Mouse (Mus musculus) kidney, postnatal 10 days (tissue): ENCODE measurements around the gene Prcd.
"Not testable (repeated sequence)": the region's sequence is repeated elsewhere in the genome, so short reads cannot be mapped to it uniquely, and the experiment has no call there.

Experiments used
- DNase-seq: peaks from one replicate; pipeline ENCODE4 v3.0.0; 2021; ENCODE audit warnings: mixed read lengths

Prcd gene

DNA sequence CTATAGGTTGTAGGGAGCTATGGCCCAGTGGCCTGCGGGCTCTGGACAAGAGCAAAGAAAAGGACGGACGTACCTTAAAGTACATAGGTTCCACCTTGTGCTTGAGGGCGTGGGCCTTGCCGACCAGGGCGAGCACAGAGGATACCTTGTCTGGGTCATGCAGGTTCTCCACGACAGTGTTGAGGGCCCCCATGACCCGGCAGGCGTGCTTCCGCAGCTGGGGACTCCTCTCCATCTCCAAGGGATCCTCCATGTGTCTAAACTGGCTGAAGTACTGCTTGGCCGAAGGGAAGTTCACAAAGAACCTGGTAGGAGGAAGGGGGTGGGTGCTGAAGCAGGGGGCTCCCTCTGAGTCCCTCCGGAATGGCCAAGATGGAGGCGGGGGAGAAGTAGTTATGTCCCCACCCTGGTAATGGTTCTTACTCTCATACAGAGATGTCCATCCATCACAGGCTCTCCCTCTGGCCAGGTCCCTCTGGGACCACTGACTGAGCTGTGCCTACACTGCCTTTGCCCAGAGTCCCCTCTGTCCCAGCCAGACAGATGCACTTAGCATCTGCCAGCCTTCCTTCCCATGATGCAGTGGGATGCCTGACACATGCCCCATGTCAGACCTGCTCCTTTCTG is 3.5 kb upstream of the Prcd start:
- DNase-seq = peak; percentile 10

DNA sequence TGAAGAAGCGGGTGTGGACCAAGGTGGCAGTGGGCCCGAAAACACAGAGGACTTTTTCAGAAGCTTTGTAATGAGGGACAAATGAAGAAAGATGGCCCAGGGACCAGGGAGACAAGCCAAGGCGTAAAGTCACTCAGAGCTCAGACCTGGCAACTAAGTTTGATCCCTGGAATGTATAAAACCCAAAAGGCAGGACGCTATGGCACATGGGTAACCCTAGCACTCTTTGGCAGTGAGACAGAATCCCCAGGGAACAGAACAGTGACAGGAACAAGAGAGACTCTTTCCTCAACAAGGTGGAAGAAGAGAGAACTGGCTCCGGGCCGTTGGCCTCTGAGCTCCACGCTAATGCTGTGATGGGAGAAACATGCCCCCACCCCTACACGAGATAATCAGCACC is 2.5 kb upstream of the Prcd start:
- DNase-seq = no peak

- DNase-seq = no peak
These were observed 2.0 kb upstream of the Prcd start for GRCm38 (mm10) chr11:116651339-116651738.

DNA sequence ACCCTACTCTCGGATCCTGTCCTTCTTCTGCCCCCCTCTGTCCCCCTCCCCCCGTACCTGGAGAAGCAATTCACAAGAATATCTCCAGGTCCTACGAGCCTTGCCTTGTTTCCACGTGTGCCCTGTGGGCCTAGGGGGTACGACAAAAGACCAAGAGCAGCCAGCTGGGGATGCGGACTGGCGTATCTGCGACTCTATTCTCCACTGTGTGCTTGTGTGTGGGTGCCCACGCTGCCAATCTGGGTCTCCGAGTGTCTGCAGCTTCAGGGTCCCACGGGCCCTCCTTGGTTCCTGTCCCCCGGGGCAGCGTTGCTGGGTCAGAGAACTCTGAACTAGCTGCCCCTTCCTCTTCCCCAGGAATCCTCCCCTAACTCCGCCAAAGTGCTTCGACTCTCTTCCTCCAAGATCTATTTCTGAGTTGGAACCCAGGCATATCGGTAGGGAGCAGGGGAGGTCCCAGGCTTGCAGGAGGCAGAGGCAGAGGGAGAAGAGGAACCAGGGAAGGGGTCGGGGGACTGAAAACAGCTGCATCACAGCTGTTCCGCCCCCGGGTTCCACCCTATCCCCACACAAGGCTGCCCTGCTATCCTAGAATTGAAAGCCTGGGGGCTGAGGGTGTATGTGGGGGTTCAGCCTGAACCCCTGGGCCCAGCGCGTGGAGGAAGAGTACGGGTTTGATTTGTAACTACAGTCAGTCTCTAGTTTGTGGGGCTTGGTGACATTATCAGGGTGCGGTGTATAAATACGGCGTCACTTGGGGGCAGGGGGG is 820 bp upstream of the Prcd start:
- DNase-seq = peak; percentile 33

GRCm38 (mm10) chr11:116653709-116654221 is 431 bp downstream of the Prcd start:
- DNase-seq = peak; percentile 70

GRCm38 (mm10) chr11:116654255-116654821 is 1.0 kb downstream of the Prcd start, which contains the start of gene Cygb:
Gene Cygb (minus strand): TSS chr11:116654313.
- peak; percentile 65 for DNase-seq

GRCm38 (mm10) chr11:116656348-116657191 is 3.2 kb downstream of the Prcd start:
- no peak for DNase-seq

GRCm38 (mm10) chr11:116657311-116658223 is 4.2 kb downstream of the Prcd start:
- peak; percentile 95 for DNase-seq

- DNase-seq = peak; percentile 55
These were observed 4.9 kb downstream of the Prcd start for GRCm38 (mm10) chr11:116658238-116658637.

DNA sequence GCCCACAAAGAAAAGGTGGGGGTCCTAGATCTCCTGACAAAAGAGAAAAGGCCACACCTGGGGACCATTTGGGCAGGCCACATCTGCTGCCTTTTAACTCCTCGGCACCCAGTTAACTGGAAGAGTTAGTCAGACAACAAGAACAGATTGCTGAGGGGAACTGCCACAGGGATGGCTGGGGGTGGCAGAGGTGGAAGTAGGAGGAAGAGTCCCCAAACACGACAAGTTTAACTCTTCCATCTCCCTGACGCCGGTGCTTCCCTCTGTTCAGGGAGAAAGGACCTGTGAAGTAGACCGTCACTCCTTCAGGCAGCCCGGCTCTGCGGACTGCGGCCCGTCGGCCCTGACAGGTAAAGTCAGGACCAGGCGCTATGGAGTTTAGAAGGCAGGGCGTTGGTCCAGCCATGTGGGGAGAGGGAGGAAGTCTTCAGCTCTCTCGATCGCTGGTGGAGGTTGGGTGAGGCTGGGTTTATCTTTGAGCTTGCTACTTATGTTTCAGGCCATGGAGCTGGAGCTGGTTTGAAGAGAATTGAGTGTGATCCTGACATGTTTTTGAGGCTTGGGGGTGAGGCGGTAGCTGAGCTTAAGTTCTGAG is 5.8 kb downstream of the Prcd start:
- DNase-seq = no peak

- DNase-seq = no peak
These were observed 6.8 kb downstream of the Prcd start for GRCm38 (mm10) chr11:116660181-116660580.

DNA sequence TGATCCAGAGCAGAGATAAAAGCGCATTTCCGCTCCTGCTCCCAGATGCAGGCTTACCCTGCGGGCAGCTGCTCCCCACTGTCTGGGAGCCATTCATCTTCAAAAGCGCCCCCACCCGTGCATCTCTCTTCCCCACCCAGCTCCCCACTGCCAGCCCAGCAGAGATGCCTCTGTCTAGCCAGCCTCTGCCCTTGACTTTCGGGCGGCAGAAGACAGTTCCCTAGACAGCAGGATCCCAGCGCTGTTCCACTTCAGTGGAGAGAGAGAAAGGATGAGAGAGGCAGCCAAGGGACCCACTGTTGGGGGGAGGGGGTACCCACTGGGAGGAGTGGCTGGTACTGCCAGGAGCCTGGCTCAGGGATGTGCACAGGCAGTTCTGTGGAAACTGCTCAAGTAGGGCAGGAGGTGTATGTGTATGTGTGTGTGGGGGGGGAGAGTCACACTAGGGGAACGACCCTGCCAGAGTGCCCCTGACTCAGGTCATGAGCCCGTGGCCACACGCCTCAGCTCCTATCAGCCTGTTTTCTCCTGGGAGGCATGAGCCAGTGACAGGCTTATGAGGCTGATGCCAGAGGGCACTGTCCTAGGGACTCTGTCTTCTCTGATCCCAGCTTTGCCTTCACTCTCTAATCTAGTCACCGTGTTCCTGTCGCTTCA is 8.1 kb downstream of the Prcd start:
- no peak for DNase-seq

GRCm38 (mm10) chr11:116661948-116662377 is 8.6 kb downstream of the Prcd start:
- no peak for DNase-seq

- no peak for DNase-seq
These were observed 12.0 kb downstream of the Prcd start for GRCm38 (mm10) chr11:116665289-116665688.

DNA sequence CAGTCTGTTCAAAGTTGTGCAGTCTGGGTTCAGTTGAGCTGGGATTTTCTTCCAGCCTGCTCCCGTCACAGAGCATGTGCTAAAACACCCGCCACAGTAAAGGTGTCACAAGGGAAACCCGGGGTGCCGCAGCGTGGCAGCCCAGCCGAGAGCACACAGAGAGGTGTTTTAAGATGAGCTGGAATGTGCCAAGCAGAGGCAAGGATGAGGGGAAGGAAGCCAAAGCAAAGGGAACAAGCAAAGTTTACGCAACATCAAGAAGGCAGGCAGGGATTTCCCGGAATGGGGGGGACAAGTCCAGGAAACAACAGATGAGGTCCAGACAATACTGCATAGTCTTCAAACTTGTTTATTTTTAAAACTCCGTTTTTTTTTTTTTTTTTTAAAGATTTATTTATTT is 13.2 kb downstream of the Prcd start:
- DNase-seq = no peak

DNA sequence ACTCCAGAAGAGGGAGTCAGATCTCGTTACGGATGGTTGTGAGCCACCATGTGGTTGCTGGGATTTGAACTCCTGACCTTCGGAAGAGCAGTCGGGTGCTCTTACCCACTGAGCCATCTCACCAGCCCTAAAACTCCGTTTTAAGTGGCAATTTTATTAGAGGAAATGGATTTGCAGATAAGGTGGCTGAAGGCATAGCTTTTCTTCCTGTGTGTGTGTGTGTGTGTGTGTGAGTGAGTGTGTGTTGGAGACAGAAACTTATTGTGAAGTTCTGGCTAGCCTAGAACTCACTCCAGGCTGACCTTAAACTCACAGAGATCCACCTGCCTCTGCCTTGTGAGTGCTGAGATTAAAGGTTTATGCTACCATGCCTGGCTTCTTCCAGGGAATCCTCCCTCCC is 13.7 kb downstream of the Prcd start:
- not testable (repeated sequence) for DNase-seq

GRCm38 (mm10) chr11:116667930-116668329 is 14.6 kb downstream of the Prcd start:
- DNase-seq = no peak

DNA sequence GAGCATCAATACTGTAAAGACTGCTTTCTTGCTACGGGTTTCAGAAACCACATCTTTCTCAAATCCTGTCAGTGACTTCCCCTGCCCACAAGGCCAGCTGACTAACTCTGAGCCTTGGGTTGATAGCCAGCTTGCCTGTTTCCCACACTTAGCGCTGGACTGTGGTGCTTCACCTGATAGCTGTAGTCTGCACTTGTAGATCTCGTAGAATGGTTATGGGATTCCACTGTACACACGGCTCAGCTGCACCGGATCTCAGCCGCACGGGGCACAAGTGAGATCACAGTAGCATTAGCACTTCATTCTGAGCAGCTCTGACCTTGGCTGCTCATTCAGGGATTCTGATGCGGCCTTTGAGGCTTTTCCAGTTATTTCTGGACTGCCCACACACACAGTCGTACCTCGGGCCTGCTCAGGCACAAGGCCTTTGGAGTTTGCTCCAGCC is 15.1 kb downstream of the Prcd start:
- peak; percentile 38 for DNase-seq

GRCm38 (mm10) chr11:116668839-116669238 is 15.5 kb downstream of the Prcd start:
- DNase-seq = peak; percentile 58

DNA sequence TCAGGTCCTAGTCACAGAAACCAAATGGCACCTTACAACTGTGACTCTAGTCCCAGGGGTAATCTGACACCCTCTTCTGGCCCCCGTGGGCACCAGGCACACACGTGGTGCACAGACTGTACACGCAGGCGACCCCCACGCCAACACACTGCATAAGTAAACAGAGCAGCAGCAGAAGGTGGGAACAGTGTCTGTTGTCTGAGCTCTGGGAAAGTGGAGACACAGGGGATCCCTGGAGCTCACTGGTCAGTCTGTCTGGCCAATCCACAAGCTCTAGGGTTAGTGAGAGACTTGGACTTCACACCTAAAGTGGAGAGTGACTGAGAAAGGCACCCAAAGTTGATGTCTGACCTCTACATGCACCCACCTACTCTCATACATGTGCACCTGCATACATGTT is 16.0 kb downstream of the Prcd start:
- DNase-seq = no peak
